ENCODE assay signal across 14 mouse cellular contexts in the genomic region with DNA sequence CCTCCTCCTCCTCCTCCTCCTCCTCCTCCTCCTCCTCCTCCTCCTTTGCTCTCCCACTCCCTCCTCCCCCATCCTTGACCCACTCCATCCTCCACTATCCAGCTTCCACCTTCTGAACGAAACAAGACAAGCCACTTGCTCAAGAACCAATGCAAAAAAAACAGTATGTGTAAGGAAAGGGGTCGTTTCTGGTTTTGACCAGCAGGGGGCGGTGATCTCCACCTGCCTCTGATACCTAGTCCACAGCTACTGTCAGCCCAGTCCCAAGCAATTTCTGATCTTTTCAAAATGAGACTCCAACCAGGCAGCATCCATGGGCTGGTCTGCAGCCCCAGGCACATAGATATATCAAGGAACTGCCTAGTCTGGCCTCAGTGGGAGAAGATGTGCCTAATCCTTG. TPM values are rescaled to one million over a fixed set of nuclear protein-coding genes. Genes with fewer than 3 reads are reported as not detected.
DNase-seq lines count a peak whose midpoint lies in the region; TF ChIP-seq lines count a peak whose summit lies in the region.
"Had no signal": no experiment of that assay in that cellular context is flagged by ENCODE, and none has a peak within 500 bp of the region (broad histone marks: within the 10 kb centered on the region; RNA-seq: fewer than 3 reads in every experiment).

No protein-coding gene starts in this region.

- H3K4me3 ChIP-seq in left cerebral cortex, adult 2 months = no peak overlapping the region
- no peak overlapping the region for H3K4me3 ChIP-seq in ES-Bruce4 (ENCODE audit: low read depth, low read length)
- H3K4me3 ChIP-seq: myocyte had no signal

- H3K9me3 ChIP-seq in ES-Bruce4 (replicated peaks; ENCODE audit: control insufficient read depth, insufficient read depth, low read length, poor library complexity, severe bottlenecking) = no peaks in the 10 kb centered on the region; the same call in 1 of the 2 replicates

- intact Hi-C loops in left cerebral cortex, adult 2 months (cut with DNase I) = no loop called here

- no peak for TF ChIP-seq EP300 in ES-Bruce4 (IDR thresholded peaks at IDR 0.05; ENCODE audit: insufficient read depth, low read depth, low read length)

- TF ChIP-seq CTCF in left cerebral cortex, adult 2 months (IDR thresholded peaks at IDR 0.05) = peak; percentile 45
- peak; percentile 80 for TF ChIP-seq CTCF in ES-Bruce4 (IDR thresholded peaks at IDR 0.05; ENCODE audit: low read depth, low read length)
- TF ChIP-seq CTCF in brain, embryonic 14.5 days (IDR thresholded peaks at IDR 0.05; ENCODE audit: borderline replicate concordance, extremely low read depth, insufficient read depth, insufficient read length) = peak; percentile 63

- H3K4me1 ChIP-seq in ES-Bruce4 (ENCODE audit: control insufficient read depth, insufficient read depth, low read length) = no peaks in the 10 kb centered on the region

- no peaks in the 10 kb centered on the region for H3K36me3 ChIP-seq in ES-Bruce4 (ENCODE audit: control insufficient read depth, insufficient read depth, low read length, poor library complexity, severe bottlenecking)

- no peak overlapping the region for H3K9ac ChIP-seq in ES-Bruce4 (ENCODE audit: low read depth, poor library complexity, severe bottlenecking)

- peak; percentile 49 to 68 for DNase-seq in cerebellum, postnatal 25 days
- DNase-seq in cerebellum, adult 11 months = no peak
- DNase-seq in left cerebral cortex, adult 2 months (ENCODE audit: extremely low spot score in 1 of 2, low spot score in 2 of 2) = no peak
- DNase-seq in left cerebral cortex, adult 8-10 months (ENCODE audit: low spot score in 2 of 2) = no peak
- peak; percentile 43 for DNase-seq in brain, embryonic 14.5 days (ENCODE audit: low read depth)
- no peak for DNase-seq in urinary bladder, postnatal 10 days (ENCODE audit: low spot score)
- no peak for DNase-seq in thymus, postnatal 14 days
- DNase-seq: gastrocnemius, postnatal 10 days; heart, postnatal 14 days; kidney, adult 8-10 months; lung, postnatal 4 days; thymus, postnatal 4 days had no signal

- TF ChIP-seq POLR2A in ES-Bruce4 (IDR thresholded peaks at IDR 0.05; ENCODE audit: insufficient read depth, low read length) = no peak
- TF ChIP-seq POLR2A in brain, embryonic 14.5 days (IDR thresholded peaks at IDR 0.05; ENCODE audit: borderline replicate concordance, extremely low read depth, insufficient read depth, insufficient read length, poor library complexity, severe bottlenecking) = no peak

- no peak overlapping the region for H3K27ac ChIP-seq in left cerebral cortex, adult 2 months
- H3K27ac ChIP-seq in ES-Bruce4 (ENCODE audit: insufficient read depth, low read length) = no peak overlapping the region

- no peaks in the 10 kb centered on the region for H3K27me3 ChIP-seq in ES-Bruce4 (ENCODE audit: control insufficient read depth, insufficient read depth, low read length, poor library complexity, severe bottlenecking)

RNA-seq across cellular contexts. Expression of a gene that starts 53.1 kb away (rescaled TPM):
- total RNA-seq in left cerebral cortex, adult 2 months (2021) = 10 to 100 TPM; 28.8 to 30.7 TPM
- total RNA-seq in left cerebral cortex, adult 8-10 months (2022) = 10 to 100 TPM; 23.7 to 26.4 (median 24.6) TPM
- polyA plus RNA-seq in ES-Bruce4 (2011; ENCODE audit: insufficient read depth, insufficient read length, low read depth, missing spikeins) = 0.48 and 0.58 TPM in 2 replicates
- 33.3 and 42.0 TPM in 2 replicates for polyA plus RNA-seq in brain, embryonic 14.5 days (2012; rRNA removed)

Comparison
In these comparisons a context has a peak if more than half of its experiments do, and no peak if none do; other contexts are left out.
1. DNase-seq: peak in cerebellum, postnatal 25 days (2 of 2) and brain, embryonic 14.5 days (single experiment); none in cerebellum, adult 11 months (single experiment), left cerebral cortex, adult 2 months (0 of 2), left cerebral cortex, adult 8-10 months (0 of 2), urinary bladder, postnatal 10 days (single experiment) and thymus, postnatal 14 days (single experiment).
2. Peak in every context shown above with its lines, with median percentiles within 50 percentile points of each other: CTCF ChIP-seq.